Mouse (Mus musculus) neural tube, embryonic 12.5 days (tissue): ENCODE results near the gene Opn4. TPM values are rescaled to one million over a fixed set of nuclear protein-coding genes. Genes with fewer than 3 reads are reported as not detected.

ENCODE experiments used
- ATAC-seq: fragments of 200-750 bp; cut with Nextera tagmentation; 2 replicates; pipeline ENCODE4 v1.8.0; 2017; ENCODE audit warnings: low read depth, mild to moderate bottlenecking, moderate TSS enrichment, moderate library complexity; ENCODE audit not compliant: low FRiP score
- H3K27ac ChIP-seq: fragments of 300-500 bp; sonication (generic); 2 replicates; pipeline ENCODE4 v1.5.1; 2016
- H3K27me3 ChIP-seq: fragments of 300-500 bp; sonication (generic); replicated peaks from 2 replicates; pipeline ENCODE4 v1.6.1; 2016; ENCODE audit warnings: mild to moderate bottlenecking
- H3K36me3 ChIP-seq: fragments of 300-500 bp; sonication (generic); 2 replicates; pipeline ENCODE4 v1.6.1; 2016; ENCODE audit warnings: mild to moderate bottlenecking
- H3K4me1 ChIP-seq: fragments of 300-500 bp; sonication (generic); 2 replicates; pipeline ENCODE4 v1.6.1; 2016
- H3K4me2 ChIP-seq: fragments of 300-500 bp; sonication (generic); replicated peaks from 2 replicates; pipeline ENCODE4 v1.6.1; 2016; ENCODE audit warnings: mild to moderate bottlenecking
- H3K4me3 ChIP-seq: fragments of 300-500 bp; sonication (generic); 2 replicates; pipeline ENCODE4 v1.5.1; 2016
- H3K9ac ChIP-seq: fragments of 300-500 bp; sonication (generic); 2 replicates; pipeline ENCODE4 v1.6.1; 2016; ENCODE audit warnings: mild to moderate bottlenecking
- H3K9me3 ChIP-seq: fragments of 300-500 bp; sonication (generic); 2 replicates; pipeline ENCODE4 v1.6.1; 2016; ENCODE audit warnings: mild to moderate bottlenecking
- WGBS: fragments of 180-500 bp; shearing (Covaris S2); methylation state at CpG from one replicate; pipeline ENCODE4 v1.1.7; 2016; 5-methylcytosine and 5-hydroxymethylcytosine counted together
- polyA plus RNA-seq: library from polyadenylated mRNA; unstranded; fragments of >200 nt; fragmentation: Nextera tagmentation; extraction: Ambion mirVana; gene quantifications from 2 replicates; pipeline ENCODE4 v1.2.1, GENCODE M21; 2016

Gene Opn4
- polyA plus RNA-seq, 1 experiment from 2014 or later, result not detected

- H3K36me3 ChIP-seq, result no peaks in the 10 kb centered on the region
These were observed 15.7 kb upstream of the Opn4 start for GRCm38 (mm10) chr14:34615625-34616024.

GRCm38 (mm10) chr14:34615082-34615481 is 15.1 kb upstream of the Opn4 start:
- ATAC-seq, result no peak
- 4% methylated on average over 13 of the region's 13 CpGs for WGBS
- Histone ChIP-seq H3K4me3 (no peak overlapping the region), H3K4me1 (peaks cover 6% of the 10 kb centered on the region; the same call in 1 of the 2 replicates), H3K36me3 (no peaks in the 10 kb centered on the region), H3K27me3 (0 out of 2 replicates have a peak, but pooled peaks cover 17% of the 10 kb centered on the region), H3K9ac (no peak overlapping the region), H3K27ac (no peak overlapping the region), H3K4me2 (peak overlapping the region; percentile 45), H3K9me3 (no peaks in the 10 kb centered on the region)

More at GRCm38 (mm10) chr14:34615625-34616024, 15.7 kb upstream of the Opn4 start:
- Histone ChIP-seq H3K9ac (no peak overlapping the region), H3K27me3 (0 out of 2 replicates have a peak, but pooled peaks cover 17% of the 10 kb centered on the region), H3K4me3 (no peak overlapping the region), H3K4me2 (no peak overlapping the region), H3K4me1 (peaks cover 6% of the 10 kb centered on the region; the same call in 1 of the 2 replicates), H3K9me3 (no peaks in the 10 kb centered on the region), H3K27ac (no peak overlapping the region)
- no peak for ATAC-seq
- WGBS, result 57% methylated on average over 4 of the region's 4 CpGs

GRCm38 (mm10) chr14:34614551-34614950 is 14.6 kb upstream of the Opn4 start:
- peaks cover 6% of the 10 kb centered on the region; the same call in 1 of the 2 replicates for H3K4me1 ChIP-seq
- no peaks in the 10 kb centered on the region for H3K9me3 ChIP-seq
- H3K4me2 ChIP-seq, result peak overlapping the region; percentile 45
- no peak overlapping the region for H3K27ac ChIP-seq
- H3K4me3 ChIP-seq, result no peak overlapping the region
- ATAC-seq, result no peak
- 10% methylated on average over 15 of the region's 15 CpGs for WGBS
- H3K36me3 ChIP-seq, result no peaks in the 10 kb centered on the region
- 0 out of 2 replicates have a peak, but pooled peaks cover 17% of the 10 kb centered on the region for H3K27me3 ChIP-seq
- no peak overlapping the region for H3K9ac ChIP-seq

GRCm38 (mm10) chr14:34613523-34613922 is 13.6 kb upstream of the Opn4 start:
- no peaks in the 10 kb centered on the region for H3K36me3 ChIP-seq
- H3K9ac ChIP-seq, result no peak overlapping the region
- H3K27me3 ChIP-seq, result 0 out of 2 replicates have a peak, but pooled peaks cover 17% of the 10 kb centered on the region
- no peak for ATAC-seq
- H3K4me1 ChIP-seq, result peaks cover 6% of the 10 kb centered on the region; the same call in 1 of the 2 replicates
- no peaks in the 10 kb centered on the region for H3K9me3 ChIP-seq
- no peak overlapping the region for H3K27ac ChIP-seq
- H3K4me3 ChIP-seq, result no peak overlapping the region
- H3K4me2 ChIP-seq, result no peak overlapping the region
- WGBS, result 69% methylated on average over 6 of the region's 6 CpGs

- H3K4me2 ChIP-seq, result no peak overlapping the region
These were observed 12.3 kb upstream of the Opn4 start for GRCm38 (mm10) chr14:34612222-34612621.

GRCm38 (mm10) chr14:34611591-34611990 is 11.6 kb upstream of the Opn4 start:
- no peaks in the 10 kb centered on the region for H3K9me3 ChIP-seq
- H3K4me1 ChIP-seq, result peaks cover 6% of the 10 kb centered on the region; the same call in 1 of the 2 replicates
- no peak for ATAC-seq
- no peak overlapping the region for H3K9ac ChIP-seq
- H3K27me3 ChIP-seq, result 0 out of 2 replicates have a peak, but pooled peaks cover 17% of the 10 kb centered on the region
- WGBS, result 93% methylated on average over 4 of the region's 4 CpGs
- H3K36me3 ChIP-seq, result no peaks in the 10 kb centered on the region
- H3K27ac ChIP-seq, result no peak overlapping the region
- H3K4me3 ChIP-seq, result no peak overlapping the region
- no peak overlapping the region for H3K4me2 ChIP-seq

More at GRCm38 (mm10) chr14:34612222-34612621, 12.3 kb upstream of the Opn4 start:
- no peak overlapping the region for H3K4me3 ChIP-seq
- H3K9ac ChIP-seq, result no peak overlapping the region
- 48% methylated on average over 4 of the region's 4 CpGs for WGBS
- no peaks in the 10 kb centered on the region for H3K36me3 ChIP-seq
- H3K4me1 ChIP-seq, result peaks cover 6% of the 10 kb centered on the region; the same call in 1 of the 2 replicates
- 0 out of 2 replicates have a peak, but pooled peaks cover 17% of the 10 kb centered on the region for H3K27me3 ChIP-seq
- H3K9me3 ChIP-seq, result no peaks in the 10 kb centered on the region
- no peak overlapping the region for H3K27ac ChIP-seq
- no peak for ATAC-seq

- H3K9ac ChIP-seq, result no peak overlapping the region
- H3K4me1 ChIP-seq, result no peaks in the 10 kb centered on the region
- H3K9me3 ChIP-seq, result no peaks in the 10 kb centered on the region
- 93% methylated on average over 7 of the region's 7 CpGs for WGBS
- ATAC-seq, result no peak
- no peak overlapping the region for H3K27ac ChIP-seq
- H3K4me3 ChIP-seq, result no peak overlapping the region
- no peaks in the 10 kb centered on the region for H3K27me3 ChIP-seq
- no peaks in the 10 kb centered on the region for H3K36me3 ChIP-seq
- H3K4me2 ChIP-seq, result no peak overlapping the region
These were observed 2.0 kb upstream of the Opn4 start for GRCm38 (mm10) chr14:34601910-34602309.

- no peak overlapping the region for H3K9ac ChIP-seq
- no peaks in the 10 kb centered on the region for H3K36me3 ChIP-seq
- no peak for ATAC-seq
- H3K4me2 ChIP-seq, result no peak overlapping the region
- no peak overlapping the region for H3K27ac ChIP-seq
- WGBS, result 83% methylated on average over 17 of the region's 17 CpGs
- H3K4me1 ChIP-seq, result no peaks in the 10 kb centered on the region
- no peak overlapping the region for H3K4me3 ChIP-seq
- H3K9me3 ChIP-seq, result no peaks in the 10 kb centered on the region
- H3K27me3 ChIP-seq, result no peaks in the 10 kb centered on the region
These were observed 4.2 kb downstream of the Opn4 start for GRCm38 (mm10) chr14:34595596-34596255.

GRCm38 (mm10) chr14:34591741-34592535 is 8.0 kb downstream of the Opn4 start:
- Histone ChIP-seq H3K36me3 (no peaks in the 10 kb centered on the region), H3K4me1 (no peaks in the 10 kb centered on the region), H3K4me3 (no peak overlapping the region), H3K9me3 (no peaks in the 10 kb centered on the region), H3K27ac (no peak overlapping the region), H3K9ac (no peak overlapping the region), H3K4me2 (no peak overlapping the region), H3K27me3 (no peaks in the 10 kb centered on the region)
- 72% methylated on average over 15 of the region's 15 CpGs for WGBS
- no peak for ATAC-seq

GRCm38 (mm10) chr14:34590743-34591675 is 8.9 kb downstream of the Opn4 start:
- Histone ChIP-seq H3K36me3 (no peaks in the 10 kb centered on the region), H3K9ac (no peak overlapping the region), H3K4me1 (no peaks in the 10 kb centered on the region), H3K4me2 (no peak overlapping the region), H3K9me3 (no peaks in the 10 kb centered on the region), H3K27ac (no peak overlapping the region), H3K27me3 (no peaks in the 10 kb centered on the region), H3K4me3 (no peak overlapping the region)
- 65% methylated on average over 24 of the region's 24 CpGs for WGBS
- no peak for ATAC-seq

- no peaks in the 10 kb centered on the region for H3K36me3 ChIP-seq
- no peaks in the 10 kb centered on the region for H3K9me3 ChIP-seq
- H3K27ac ChIP-seq, result no peak overlapping the region
- ATAC-seq, result no peak
- no peak overlapping the region for H3K4me3 ChIP-seq
- H3K9ac ChIP-seq, result no peak overlapping the region
- H3K4me1 ChIP-seq, result no peaks in the 10 kb centered on the region
- no peaks in the 10 kb centered on the region for H3K27me3 ChIP-seq
- 86% methylated on average over 5 of the region's 5 CpGs for WGBS
- no peak overlapping the region for H3K4me2 ChIP-seq
These were observed 9.8 kb downstream of the Opn4 start for GRCm38 (mm10) chr14:34590017-34590570.
